Mouse (Mus musculus) forebrain, embryonic 14.5 days (tissue): Measurements from ENCODE around the gene Ephb1. TPM values are rescaled to one million over a fixed set of nuclear protein-coding genes. Genes with fewer than 3 reads are reported as not detected.

Experiments used
- ATAC-seq: fragments of 200-750 bp; cut with Nextera tagmentation; 2 replicates; pipeline ENCODE4 v1.8.0; 2017; ENCODE audit warnings: mild to moderate bottlenecking, moderate library complexity
- DNase-seq: peaks from one replicate; pipeline ENCODE4 v3.0.0-alpha.2; 2015; ENCODE audit warnings: low spot score
- H3K27ac ChIP-seq: fragments of 300-500 bp; sonication (generic); 2 replicates; pipeline ENCODE4 v1.5.1; 2014; ENCODE audit warnings: low read depth, mild to moderate bottlenecking, control low read depth, low read length, moderate library complexity
- H3K27me3 ChIP-seq: fragments of 300-500 bp; sonication (generic); replicated peaks from 2 replicates; pipeline ENCODE4 v1.6.1; 2014; ENCODE audit warnings: low read length, control low read depth, mixed read lengths; ENCODE audit not compliant: control insufficient read depth, insufficient read depth
- H3K36me3 ChIP-seq: fragments of 300-500 bp; sonication (generic); 2 replicates; pipeline ENCODE4 v1.6.1; 2014; ENCODE audit warnings: low read length, control low read depth; ENCODE audit not compliant: control insufficient read depth, insufficient read depth
- H3K4me1 ChIP-seq: fragments of 300-500 bp; sonication (generic); 2 replicates; pipeline ENCODE4 v1.6.1; 2014; ENCODE audit warnings: antibody characterized with exemption, low read length, control low read depth; ENCODE audit not compliant: control insufficient read depth, insufficient read depth
- H3K4me2 ChIP-seq: fragments of 300-500 bp; sonication (generic); 2 replicates; pipeline ENCODE4 v1.6.1; 2014; ENCODE audit warnings: mild to moderate bottlenecking, control low read depth, low read length
- H3K4me3 ChIP-seq: fragments of 300-500 bp; sonication (generic); 2 replicates; pipeline ENCODE4 v1.5.1; 2014; ENCODE audit warnings: low read depth, low read length, control low read depth
- H3K9ac ChIP-seq: fragments of 300-500 bp; sonication (generic); 2 replicates; pipeline ENCODE4 v1.6.1; 2014; ENCODE audit warnings: mild to moderate bottlenecking, low read length, control low read depth, moderate library complexity
- H3K9me3 ChIP-seq: fragments of 300-500 bp; sonication (generic); replicated peaks from 2 replicates; pipeline ENCODE4 v1.6.1; 2016; ENCODE audit warnings: low read length, control low read depth, mixed read lengths; ENCODE audit not compliant: control insufficient read depth
- WGBS: fragments of 180-500 bp; shearing (Covaris S2); extraction: QIAGEN DNeasy Blood & Tissue Kit; methylation state at CpG from one replicate; pipeline ENCODE4 v1.1.7; 2014; 5-methylcytosine and 5-hydroxymethylcytosine counted together
- polyA plus RNA-seq: library from polyadenylated mRNA; unstranded; fragments of >200 nt; fragmentation: Nextera tagmentation; extraction: Ambion mirVana; gene quantifications from 2 replicates; pipeline ENCODE4 v1.2.1, GENCODE M21; 2014

The Ephb1 gene
- polyA plus RNA-seq, 1 experiment from 2014 or later, result 27.8 TPM

DNA sequence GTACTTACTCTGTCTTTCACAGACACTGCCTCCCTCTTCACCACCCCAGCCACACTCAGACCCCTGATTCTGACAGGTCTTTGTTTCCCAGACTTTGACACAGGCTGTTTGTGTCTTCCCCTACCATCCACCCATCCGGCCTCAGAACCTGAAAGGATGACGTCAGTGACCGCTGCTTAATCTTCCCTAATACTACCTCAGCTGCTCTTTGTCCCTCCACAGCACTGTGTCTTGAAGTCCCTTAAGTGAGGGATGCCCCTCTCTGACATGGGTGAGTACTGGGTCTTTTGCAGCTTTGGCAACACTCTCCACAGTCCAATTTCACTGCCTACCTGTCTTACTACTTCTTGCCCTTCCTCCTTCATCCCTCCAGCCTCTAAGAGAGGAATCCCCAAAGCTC is 1.2 kb upstream of the Ephb1 start:
- Histone ChIP-seq H3K4me1 (peaks cover 9% of the 10 kb centered on the region), H3K9me3 (no peaks in the 10 kb centered on the region), H3K27me3 (peaks cover 15% of the 10 kb centered on the region; the same call in 1 of the 2 replicates), H3K36me3 (no peaks in the 10 kb centered on the region), H3K4me2 (no peak overlapping the region), H3K4me3 (no peak overlapping the region), H3K27ac (no peak overlapping the region), H3K9ac (no peak overlapping the region)
- ATAC-seq (no peak), DNase-seq (no peak)
- 36% methylated on average over 3 of the region's 3 CpGs for WGBS

DNA sequence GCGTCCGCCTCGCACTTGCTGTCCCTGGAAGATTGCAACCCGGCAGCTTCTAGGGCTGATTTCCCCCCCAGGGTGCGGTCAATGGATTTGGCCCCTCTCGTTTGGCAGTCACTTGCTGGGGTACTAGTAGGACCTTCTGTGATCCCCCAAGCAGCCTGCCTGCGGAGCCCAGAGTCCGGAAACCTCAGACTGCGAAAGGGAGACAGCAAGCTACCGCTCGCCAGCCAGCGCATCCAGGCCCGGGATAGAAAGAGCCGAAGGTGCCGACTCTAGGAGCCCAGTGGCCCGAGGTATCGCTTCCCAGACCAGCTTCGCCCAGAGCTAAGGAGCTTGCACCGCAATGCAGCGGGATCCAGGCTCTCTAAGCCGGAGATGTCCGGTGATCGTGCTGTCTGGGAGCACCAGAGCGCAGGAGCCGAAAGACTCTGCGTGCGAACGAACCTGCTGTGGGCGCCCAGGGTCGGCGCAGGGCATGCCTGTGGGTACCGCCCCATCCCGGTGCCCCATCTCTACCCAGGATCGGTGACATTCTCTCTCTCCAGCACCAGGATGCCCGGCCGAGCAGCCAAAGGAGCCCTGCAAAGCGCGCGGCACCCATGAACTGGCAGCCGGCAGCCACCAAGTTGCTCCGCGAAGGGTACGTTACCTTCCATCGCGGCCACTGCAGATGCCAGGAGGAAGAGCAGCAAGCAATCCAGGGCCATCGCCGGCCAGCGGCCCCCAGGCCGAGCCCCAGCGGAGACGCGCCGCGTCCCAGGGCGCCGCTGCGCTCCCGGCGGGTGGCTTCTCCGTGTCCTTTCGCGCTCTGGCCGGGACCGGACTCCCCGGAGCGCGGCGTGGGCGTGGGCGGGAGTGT is 629 bp downstream of the Ephb1 start:
- DNase-seq, result peak; percentile 59
- H3K27ac ChIP-seq, result peak overlapping the region; percentile 80
- H3K4me2 ChIP-seq, result peak overlapping the region; percentile 99
- H3K9me3 ChIP-seq, result no peaks in the 10 kb centered on the region
- H3K4me3 ChIP-seq, result peak overlapping the region; percentile 83
- H3K36me3 ChIP-seq, result no peaks in the 10 kb centered on the region
- ATAC-seq, result peak; percentile 40
- peak overlapping the region; percentile 87 for H3K9ac ChIP-seq
- peaks cover 9% of the 10 kb centered on the region for H3K4me1 ChIP-seq
- peaks cover 15% of the 10 kb centered on the region for H3K27me3 ChIP-seq
- under 1% methylated on average over 70 of the region's 70 CpGs for WGBS

DNA sequence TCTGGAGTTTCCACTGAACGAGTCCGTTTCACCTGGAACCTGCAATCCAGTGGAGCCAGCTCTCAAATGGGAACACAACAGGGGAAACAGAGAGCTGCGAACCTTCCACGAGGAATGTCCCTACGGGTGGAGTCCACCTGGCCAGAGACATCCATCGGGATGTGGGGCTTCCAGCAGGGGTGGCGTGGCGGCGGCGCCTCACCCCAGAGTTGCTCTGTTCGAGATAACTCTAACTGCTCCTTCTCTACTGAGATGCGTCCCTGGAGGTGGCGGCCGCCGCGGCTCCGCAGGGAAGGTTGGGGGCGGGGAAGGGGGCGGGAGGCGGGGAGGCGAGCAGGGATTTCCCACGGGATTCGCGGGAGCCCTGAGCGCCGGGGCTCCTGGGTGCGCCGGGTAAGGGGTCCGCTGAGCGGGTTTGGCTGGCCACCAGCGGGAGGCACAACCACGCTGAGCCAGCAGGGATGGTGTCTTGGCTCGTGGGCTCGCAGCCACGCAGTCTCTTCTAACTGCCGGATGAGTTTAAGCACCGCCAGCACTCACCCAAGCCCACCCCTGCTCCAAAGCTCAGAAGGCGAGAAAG is 1.3 kb downstream of the Ephb1 start:
- Histone ChIP-seq H3K4me1 (peaks cover 9% of the 10 kb centered on the region), H3K36me3 (no peaks in the 10 kb centered on the region), H3K9ac (peak overlapping the region; percentile 87), H3K4me2 (peak overlapping the region; percentile 99), H3K9me3 (no peaks in the 10 kb centered on the region), H3K27ac (peak overlapping the region; percentile 80), H3K27me3 (peaks cover 15% of the 10 kb centered on the region), H3K4me3 (peak overlapping the region; percentile 83)
- WGBS, result under 1% methylated on average over 37 of the region's 38 CpGs
- ATAC-seq, result no peak
- no peak for DNase-seq

DNA sequence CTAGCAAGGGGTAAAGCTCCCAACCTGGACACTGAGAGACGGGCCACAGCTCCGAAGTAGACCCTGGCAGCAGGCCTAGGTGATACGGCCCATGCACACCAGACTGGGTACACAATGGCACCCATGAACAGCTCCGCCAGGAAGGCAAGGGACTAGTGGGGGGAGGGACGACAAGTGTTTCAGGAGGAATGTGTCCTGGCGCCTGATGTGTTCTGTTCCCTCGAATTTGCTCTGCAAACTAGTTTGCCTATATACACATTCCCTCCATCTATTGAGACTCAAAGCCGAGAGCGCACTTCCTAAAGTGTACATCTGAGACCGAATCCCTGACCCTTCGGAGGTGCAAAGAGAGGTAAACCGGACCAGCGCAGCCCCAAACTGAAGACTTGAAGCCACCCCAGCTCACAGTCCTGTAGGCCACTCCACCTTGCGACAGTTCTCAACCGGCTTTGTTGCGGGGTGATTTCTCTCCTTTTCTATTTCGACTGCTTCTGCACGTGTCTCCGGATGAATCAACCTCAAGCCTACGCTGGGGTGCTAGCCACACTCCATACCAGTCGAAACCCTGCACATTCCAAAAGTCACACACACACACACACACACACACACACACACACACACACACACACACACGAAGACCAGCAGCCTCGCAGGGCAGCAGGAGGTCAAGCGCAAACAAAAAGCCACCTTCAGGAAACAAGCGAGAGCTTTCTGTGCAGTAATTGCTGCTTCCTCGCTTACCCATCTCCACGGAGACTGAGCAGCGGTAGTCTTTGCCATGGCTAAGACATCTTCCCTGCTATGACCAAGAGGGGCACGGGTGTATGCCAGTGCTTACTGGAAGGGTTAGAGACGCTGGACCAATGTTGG is 2.1 kb downstream of the Ephb1 start:
- 2% methylated on average over 30 of the region's 30 CpGs for WGBS
- H3K9ac ChIP-seq, result peak overlapping the region; percentile 87
- H3K27me3 ChIP-seq, result peaks cover 15% of the 10 kb centered on the region
- H3K4me1 ChIP-seq, result peaks cover 9% of the 10 kb centered on the region
- DNase-seq (peak; percentile 39), ATAC-seq (no peak)
- H3K4me3 ChIP-seq, result peak overlapping the region; percentile 83
- no peaks in the 10 kb centered on the region for H3K36me3 ChIP-seq
- peak overlapping the region; percentile 99 for H3K4me2 ChIP-seq
- H3K9me3 ChIP-seq, result no peaks in the 10 kb centered on the region
- peak overlapping the region; percentile 55; the same call in 1 of the 2 replicates for H3K27ac ChIP-seq

DNA sequence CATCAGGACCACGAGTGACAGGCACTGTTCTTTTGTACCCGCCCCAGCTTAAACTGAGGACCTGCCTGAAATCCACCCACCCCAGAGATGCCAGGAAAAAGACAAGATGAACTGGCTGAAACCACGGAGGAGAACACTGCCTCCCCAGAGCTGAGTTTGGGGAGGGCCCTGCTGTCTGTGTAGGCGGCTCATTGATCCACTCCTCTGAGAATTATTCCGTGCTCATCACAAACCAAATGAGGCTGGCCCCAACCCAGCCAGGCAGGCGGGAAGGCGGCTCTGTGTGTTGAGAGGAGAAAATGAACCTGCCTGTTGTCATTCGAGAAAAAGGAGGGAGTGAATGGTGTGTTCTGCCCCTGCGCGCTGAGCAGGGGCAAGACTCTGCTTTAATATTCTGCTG is 2.8 kb downstream of the Ephb1 start:
- H3K27me3 ChIP-seq, result peaks cover 15% of the 10 kb centered on the region
- WGBS, result 5% methylated on average over 10 of the region's 10 CpGs
- peak; percentile 54 for DNase-seq

DNA sequence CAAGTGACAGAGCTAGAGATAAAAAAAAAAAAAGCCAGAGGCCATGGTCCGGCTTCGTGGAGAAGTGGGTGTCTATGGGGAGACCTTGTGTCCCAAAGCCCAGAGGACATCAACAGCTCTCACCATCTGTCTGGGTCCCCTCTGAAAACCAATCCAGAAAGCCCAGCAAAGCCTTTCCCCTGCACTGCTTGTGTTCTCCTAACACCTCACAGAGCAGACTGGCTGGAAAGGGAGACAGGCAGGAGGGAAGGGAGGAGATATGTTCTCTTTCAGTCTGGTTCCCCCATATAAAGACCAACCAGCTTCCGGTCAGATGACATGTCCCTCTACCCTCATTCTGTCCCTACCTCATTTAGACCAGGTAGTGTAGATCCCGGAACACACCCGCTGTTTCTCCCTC is 3.3 kb downstream of the Ephb1 start:
- no peak for DNase-seq

More for the DNA sequence above, 2.8 kb downstream of the Ephb1 start:
- Histone ChIP-seq H3K4me1 (peaks cover 9% of the 10 kb centered on the region), H3K36me3 (no peaks in the 10 kb centered on the region), H3K9ac (peak overlapping the region; percentile 87), H3K9me3 (no peaks in the 10 kb centered on the region), H3K4me2 (peak overlapping the region; percentile 99), H3K4me3 (peak overlapping the region; percentile 83), H3K27ac (peak overlapping the region; percentile 55; the same call in 1 of the 2 replicates)
- no peak for ATAC-seq

DNA sequence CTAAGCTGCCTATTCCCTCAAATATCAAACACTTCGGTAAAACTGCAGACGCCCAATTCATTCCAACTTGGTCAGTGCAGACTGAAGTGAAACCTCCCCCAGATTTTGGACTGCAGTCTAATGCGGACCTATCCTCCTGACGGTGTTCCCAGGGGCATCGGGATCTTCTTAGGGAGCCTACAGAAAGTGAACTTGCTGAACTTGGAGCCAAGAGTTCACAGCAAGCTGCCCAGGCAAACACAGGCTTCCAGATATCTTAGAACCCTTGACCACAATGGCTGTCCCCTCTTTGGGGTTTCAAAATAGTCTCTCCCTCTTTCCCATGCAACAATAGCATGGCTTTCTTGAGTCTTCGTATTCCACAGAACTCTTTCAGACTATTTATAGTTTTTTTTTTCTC is 3.8 kb downstream of the Ephb1 start:
- no peak for ATAC-seq
- Histone ChIP-seq H3K36me3 (no peaks in the 10 kb centered on the region), H3K9ac (no peak overlapping the region), H3K4me3 (no peak overlapping the region), H3K27me3 (peaks cover 6% of the 10 kb centered on the region; the same call in 1 of the 2 replicates), H3K9me3 (no peaks in the 10 kb centered on the region), H3K27ac (no peak overlapping the region), H3K4me1 (peaks cover 9% of the 10 kb centered on the region), H3K4me2 (no peak overlapping the region)
- 90% methylated on average over 6 of the region's 6 CpGs for WGBS
- no peak for DNase-seq

More for the DNA sequence above, 3.3 kb downstream of the Ephb1 start:
- Histone ChIP-seq H3K36me3 (no peaks in the 10 kb centered on the region), H3K9me3 (no peaks in the 10 kb centered on the region), H3K9ac (peak overlapping the region; percentile 87), H3K4me1 (peaks cover 9% of the 10 kb centered on the region), H3K27ac (0 out of 2 replicates have a peak overlapping the region, but pooled peaks have one; percentile 55), H3K4me3 (peak overlapping the region; percentile 83), H3K27me3 (peaks cover 10% of the 10 kb centered on the region; the same call in 1 of the 2 replicates), H3K4me2 (peak overlapping the region; percentile 99)
- no peak for ATAC-seq
- WGBS, result 68% methylated on average over 5 of the region's 5 CpGs

DNA sequence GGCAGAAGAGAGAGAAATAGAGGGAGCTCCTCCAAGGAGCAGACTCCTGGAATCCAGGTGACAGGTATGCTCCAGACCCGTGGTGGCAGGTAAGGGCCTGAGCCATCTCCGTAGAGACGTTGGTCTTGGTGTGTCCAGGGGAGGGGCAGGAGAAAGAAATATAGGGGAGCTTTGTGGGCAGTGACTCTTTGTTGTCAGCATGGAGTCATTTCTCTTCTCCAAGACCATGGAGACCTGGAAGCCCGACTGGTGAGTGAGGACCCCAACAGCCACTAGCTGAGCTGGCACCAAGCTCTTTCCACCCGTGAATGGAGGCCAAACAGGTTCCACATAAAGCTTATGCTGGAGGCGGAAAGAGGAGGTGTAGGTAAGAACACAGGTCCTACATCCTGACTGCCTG is 4.4 kb downstream of the Ephb1 start:
- Histone ChIP-seq H3K4me2 (no peak overlapping the region), H3K9me3 (no peaks in the 10 kb centered on the region), H3K27ac (no peak overlapping the region), H3K36me3 (no peaks in the 10 kb centered on the region), H3K9ac (no peak overlapping the region), H3K4me3 (no peak overlapping the region), H3K4me1 (peaks cover 14% of the 10 kb centered on the region), H3K27me3 (peaks cover 6% of the 10 kb centered on the region; the same call in 1 of the 2 replicates)
- no peak for ATAC-seq
- no peak for DNase-seq
- 85% methylated on average over 6 of the region's 6 CpGs for WGBS
